ENCODE assay signal across 8 mouse cellular contexts in genomic region chr9:61960753-61961152, GRCm38 (mm10). TPM values are rescaled to one million over a fixed set of nuclear protein-coding genes. Genes with fewer than 3 reads are reported as not detected.
A peak's percentile ranks its signal among the peaks of the same experiment; 100 is the strongest.
DNase-seq lines count a peak whose midpoint lies in the region; ATAC-seq and TF ChIP-seq lines count a peak whose summit lies in the region.
"Had no signal": no experiment of that assay in that cellular context is flagged by ENCODE, and none has a peak within 500 bp of the region (broad histone marks: within the 10 kb centered on the region; RNA-seq: fewer than 3 reads in every experiment).

No protein-coding gene starts in this region.

- H3K4me1 ChIP-seq in intestine, embryonic 15.5 days (replicated peaks) = peaks cover 15% of the 10 kb centered on the region
- H3K4me1 ChIP-seq in lung, embryonic 14.5 days (ENCODE audit: insufficient read depth) = peaks cover 14% of the 10 kb centered on the region; the same call in 1 of the 2 replicates
- 0 out of 2 replicates have a peak, but pooled peaks cover 3% of the 10 kb centered on the region for H3K4me1 ChIP-seq in neural tube, embryonic 15.5 days

- ATAC-seq in intestine, embryonic 15.5 days = peak; percentile 32; the same call in 1 of the 2 replicates
- ATAC-seq in lung, embryonic 14.5 days (ENCODE audit: insufficient read depth) = no peak
- ATAC-seq in neural tube, embryonic 15.5 days (ENCODE audit: low FRiP score) = no peak

- DNase-seq in testis, postnatal 10 days (ENCODE audit: low spot score) = peak; percentile 61
- DNase-seq in testis, postnatal 14 days (ENCODE audit: low spot score) = no peak
- DNase-seq in lung, embryonic 14.5 days = peak; percentile 19
- peak; percentile 43 for DNase-seq in yolk sac, embryonic 10.5 days (ENCODE audit: low spot score)
- DNase-seq in layer of hippocampus, adult 2 months (ENCODE audit: low spot score in 2 of 2) = no peak

- no peaks in the 10 kb centered on the region for H3K9me3 ChIP-seq in intestine, embryonic 15.5 days
- H3K9me3 ChIP-seq in lung, embryonic 14.5 days (ENCODE audit: low read depth, low read length) = no peaks in the 10 kb centered on the region
- no peaks in the 10 kb centered on the region for H3K9me3 ChIP-seq in neural tube, embryonic 15.5 days (replicated peaks)
- H3K9me3 ChIP-seq: embryonic facial prominence, embryonic 12.5 days had no signal

- H3K9ac ChIP-seq in intestine, embryonic 15.5 days = no peak overlapping the region
- no peak overlapping the region for H3K9ac ChIP-seq in lung, embryonic 14.5 days
- H3K9ac ChIP-seq in neural tube, embryonic 15.5 days (replicated peaks) = no peak overlapping the region
- H3K9ac ChIP-seq: embryonic facial prominence, embryonic 12.5 days had no signal

- peak overlapping the region; percentile 67; the same call in 1 of the 2 replicates for H3K27ac ChIP-seq in intestine, embryonic 15.5 days
- H3K27ac ChIP-seq in lung, embryonic 14.5 days (ENCODE audit: low read depth) = peak overlapping the region; percentile 78; the same call in 1 of the 2 replicates
- no peak overlapping the region for H3K27ac ChIP-seq in layer of hippocampus, adult 2 months
- H3K27ac ChIP-seq in neural tube, embryonic 15.5 days (replicated peaks) = no peak overlapping the region
- H3K27ac ChIP-seq: embryonic facial prominence, embryonic 12.5 days had no signal

- no peaks in the 10 kb centered on the region for H3K36me3 ChIP-seq in intestine, embryonic 15.5 days
- no peaks in the 10 kb centered on the region for H3K36me3 ChIP-seq in lung, embryonic 14.5 days (ENCODE audit: insufficient read depth)
- H3K36me3 ChIP-seq in neural tube, embryonic 15.5 days = no peaks in the 10 kb centered on the region
- H3K36me3 ChIP-seq: embryonic facial prominence, embryonic 12.5 days had no signal

- H3K27me3 ChIP-seq in intestine, embryonic 15.5 days (replicated peaks) = no peaks in the 10 kb centered on the region
- no peaks in the 10 kb centered on the region for H3K27me3 ChIP-seq in lung, embryonic 14.5 days (ENCODE audit: insufficient read depth, low read length)
- H3K27me3 ChIP-seq in neural tube, embryonic 15.5 days (replicated peaks) = no peaks in the 10 kb centered on the region
- H3K27me3 ChIP-seq: embryonic facial prominence, embryonic 12.5 days had no signal

- no peak overlapping the region for H3K4me2 ChIP-seq in intestine, embryonic 15.5 days (replicated peaks)
- H3K4me2 ChIP-seq in lung, embryonic 14.5 days = no peak overlapping the region
- no peak overlapping the region for H3K4me2 ChIP-seq in neural tube, embryonic 15.5 days
- H3K4me2 ChIP-seq: embryonic facial prominence, embryonic 12.5 days had no signal

- H3K4me3 ChIP-seq in intestine, embryonic 15.5 days (replicated peaks) = no peak overlapping the region
- no peak overlapping the region for H3K4me3 ChIP-seq in lung, embryonic 14.5 days (ENCODE audit: low read depth, low read length)
- H3K4me3 ChIP-seq in layer of hippocampus, adult 2 months = no peak overlapping the region
- no peak overlapping the region for H3K4me3 ChIP-seq in neural tube, embryonic 15.5 days (replicated peaks)
- H3K4me3 ChIP-seq: embryonic facial prominence, embryonic 12.5 days had no signal

- 44% methylated on average over 5 of the region's 5 CpGs for WGBS in intestine, embryonic 15.5 days
- WGBS in lung, embryonic 14.5 days = 21% methylated on average over 5 of the region's 5 CpGs
- 76% methylated on average over 5 of the region's 5 CpGs for WGBS in neural tube, embryonic 15.5 days

- TF ChIP-seq CTCF in lung, embryonic 14.5 days (IDR thresholded peaks at IDR 0.05; ENCODE audit: low read depth) = no peak
- TF ChIP-seq CTCF in layer of hippocampus, adult 2 months (conservative IDR thresholded peaks at IDR 0.05) = no peak

RNA-seq across cellular contexts. Expression of gene Kif23, which starts 14.2 kb away (rescaled TPM):
- 83.2 and 92.6 TPM in 2 replicates for polyA plus RNA-seq in intestine, embryonic 15.5 days (2015; fragmentation: Nextera tagmentation; extraction: Ambion mirVana)
- polyA plus RNA-seq in lung, embryonic 14.5 days (2014; fragmentation: Nextera tagmentation; extraction: Ambion mirVana) = 157 and 164 TPM in 2 replicates
- total RNA-seq in layer of hippocampus, adult 2 months (2021) = 1 to 10 TPM; 1.5 to 3.9 TPM
- 12.3 and 33.6 TPM in 2 replicates for polyA plus RNA-seq in neural tube, embryonic 15.5 days (2015; fragmentation: Nextera tagmentation; extraction: Ambion mirVana)

RNA-seq across cellular contexts. Expression of gene Rplp1, which starts 46.4 kb away (rescaled TPM):
- polyA plus RNA-seq in intestine, embryonic 15.5 days (2015; fragmentation: Nextera tagmentation; extraction: Ambion mirVana) = 1,374 and 1,471 TPM in 2 replicates
- 1,598 and 1,617 TPM in 2 replicates for polyA plus RNA-seq in lung, embryonic 14.5 days (2014; fragmentation: Nextera tagmentation; extraction: Ambion mirVana)
- 1,000 to 10,000 TPM; 1,620 to 1,656 TPM for total RNA-seq in layer of hippocampus, adult 2 months (2021)
- polyA plus RNA-seq in neural tube, embryonic 15.5 days (2015; fragmentation: Nextera tagmentation; extraction: Ambion mirVana) = 998 and 1,098 TPM in 2 replicates

Comparison
In these comparisons a context has a peak if more than half of its experiments do, and no peak if none do; other contexts are left out.
1. DNase-seq: peak in testis, postnatal 10 days (single experiment), lung, embryonic 14.5 days (single experiment) and yolk sac, embryonic 10.5 days (single experiment); none in testis, postnatal 14 days (single experiment) and layer of hippocampus, adult 2 months (0 of 2).
2. H3K27ac ChIP-seq: peak in intestine, embryonic 15.5 days (single experiment) and lung, embryonic 14.5 days (single experiment); none in layer of hippocampus, adult 2 months (single experiment) and neural tube, embryonic 15.5 days (single experiment).